In the genomic region with DNA sequence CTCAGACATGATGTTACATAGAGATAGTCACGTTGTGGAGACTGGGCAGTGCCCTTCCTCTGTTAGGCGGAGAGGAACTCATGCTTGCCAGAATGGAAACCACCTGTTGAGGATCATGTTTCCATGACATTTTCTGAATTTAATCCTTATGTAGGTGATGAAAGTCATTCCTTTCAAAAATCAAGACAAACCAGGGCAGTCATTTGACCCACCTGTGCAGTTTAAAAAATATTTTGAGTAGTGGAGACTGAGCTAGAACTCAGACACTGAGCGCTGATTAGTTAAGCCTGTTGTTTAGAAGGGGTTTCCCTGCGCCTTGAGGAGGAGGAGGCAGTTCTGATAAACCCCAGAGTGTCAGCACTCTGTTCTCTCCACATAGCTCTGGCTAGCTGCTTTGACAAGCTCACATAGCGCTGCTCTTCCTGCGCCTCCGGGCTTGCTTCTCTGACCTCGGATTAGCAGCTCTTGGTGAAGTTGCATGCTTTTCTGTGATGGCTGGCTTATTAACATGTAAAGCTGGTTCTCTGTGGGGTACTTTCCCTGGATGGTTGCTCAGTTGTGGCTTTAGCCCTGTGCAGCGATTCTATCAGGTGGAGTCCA, we compare ENCODE assay signal across 23 mouse cellular contexts. TPM values are rescaled to one million over a fixed set of nuclear protein-coding genes. Genes with fewer than 3 reads are reported as not detected.
DNase-seq lines count a peak whose midpoint lies in the region; ATAC-seq lines count a peak whose summit lies in the region.
"Had no signal": no experiment of that assay in that cellular context is flagged by ENCODE, and none has a peak within 500 bp of the region (broad histone marks: within the 10 kb centered on the region; RNA-seq: fewer than 3 reads in every experiment).

No protein-coding gene starts in this region.

- H3K4me3 ChIP-seq in embryonic facial prominence, embryonic 11.5 days (ENCODE audit: low read depth, low read length): no peak overlapping the region
- no peak overlapping the region for H3K4me3 ChIP-seq in limb, embryonic 12.5 days (replicated peaks)
- H3K4me3 ChIP-seq: forebrain, embryonic 12.5 days; liver, embryonic 12.5 days; megakaryocyte, embryonic 14.5 days; myocyte had no signal

- no peaks in the 10 kb centered on the region for H3K27me3 ChIP-seq in embryonic facial prominence, embryonic 11.5 days (ENCODE audit: control insufficient read depth, insufficient read depth, low read length)
- H3K27me3 ChIP-seq in limb, embryonic 12.5 days: no peaks in the 10 kb centered on the region
- H3K27me3 ChIP-seq: forebrain, embryonic 12.5 days; liver, embryonic 12.5 days; megakaryocyte, embryonic 14.5 days had no signal

- no peaks in the 10 kb centered on the region for H3K36me3 ChIP-seq in embryonic facial prominence, embryonic 11.5 days (replicated peaks; ENCODE audit: control insufficient read depth, insufficient read depth, low read depth, low read length)
- H3K36me3 ChIP-seq in limb, embryonic 12.5 days: no peaks in the 10 kb centered on the region

- peak; percentile 68 for DNase-seq in heart, adult 11 months
- DNase-seq in heart, postnatal 4 days: no peak
- DNase-seq in R1 (ENCODE audit: low read depth, low spot score): peak; percentile 27
- DNase-seq in embryonic facial prominence, embryonic 11.5 days (ENCODE audit: low spot score): peak; percentile 77
- no peak for DNase-seq in kidney, adult 18-20 months
- no peak for DNase-seq in thymus, postnatal 36 days
- DNase-seq: adrenal gland, postnatal 14 days; cerebellum, adult 11 months; cerebellum, postnatal 25 days; gastrocnemius, postnatal 10 days; heart, adult 18-20 months; kidney, adult 2 months; kidney, postnatal 10 days; lung, adult 2 months; right cerebral cortex, postnatal 25 days had no signal

- no peaks in the 10 kb centered on the region for H3K9me3 ChIP-seq in embryonic facial prominence, embryonic 11.5 days (replicated peaks; ENCODE audit: control insufficient read depth, low read length)
- H3K9me3 ChIP-seq in limb, embryonic 12.5 days: no peaks in the 10 kb centered on the region
- H3K9me3 ChIP-seq: forebrain, embryonic 12.5 days; G1E; liver, embryonic 12.5 days; megakaryocyte, embryonic 14.5 days had no signal

- ATAC-seq in embryonic facial prominence, embryonic 11.5 days (replicated peaks; ENCODE audit: insufficient number of reproducible peaks, low FRiP score, low TSS enrichment, low read depth): peak; percentile 50; the same call in 1 of the 2 replicates
- no peak for ATAC-seq in limb, embryonic 12.5 days (ENCODE audit: insufficient number of reproducible peaks, insufficient read depth, low FRiP score, low TSS enrichment, low read depth)
- ATAC-seq: CD4-positive, CD25-positive, alpha-beta regulatory T cell, adult 4 months; liver, embryonic 12.5 days had no signal

- no peak overlapping the region for H3K9ac ChIP-seq in embryonic facial prominence, embryonic 11.5 days (replicated peaks; ENCODE audit: low read length)
- H3K9ac ChIP-seq in limb, embryonic 12.5 days (replicated peaks): no peak overlapping the region
- H3K9ac ChIP-seq: forebrain, embryonic 12.5 days; liver, embryonic 12.5 days had no signal

- 18% methylated on average over 9 of the region's 9 CpGs for WGBS in embryonic facial prominence, embryonic 11.5 days
- WGBS in limb, embryonic 12.5 days: 31% methylated on average over 9 of the region's 9 CpGs

- H3K4me1 ChIP-seq in embryonic facial prominence, embryonic 11.5 days (ENCODE audit: control insufficient read depth, insufficient read depth, low read length): no peaks in the 10 kb centered on the region
- peaks cover 32% of the 10 kb centered on the region for H3K4me1 ChIP-seq in limb, embryonic 12.5 days (replicated peaks)
- H3K4me1 ChIP-seq: liver, embryonic 12.5 days had no signal

- 0 out of 2 replicates have a peak overlapping the region, but pooled peaks have one; percentile 22 for H3K27ac ChIP-seq in embryonic facial prominence, embryonic 11.5 days (replicated peaks; ENCODE audit: low read depth, low read length)
- peak overlapping the region; percentile 69 for H3K27ac ChIP-seq in limb, embryonic 12.5 days
- H3K27ac ChIP-seq: forebrain, embryonic 12.5 days; liver, embryonic 12.5 days; stomach, postnatal 0 days had no signal

- no peak overlapping the region for H3K4me2 ChIP-seq in embryonic facial prominence, embryonic 11.5 days (ENCODE audit: low read depth, low read length)
- H3K4me2 ChIP-seq in limb, embryonic 12.5 days: no peak overlapping the region
- H3K4me2 ChIP-seq: forebrain, embryonic 12.5 days; liver, embryonic 12.5 days had no signal

RNA-seq across cellular contexts. Expression of gene Vps8, which starts 22.2 kb away (rescaled TPM):
- total RNA-seq in heart, postnatal 4 days (2021): 10 to 100 TPM; 25.4 to 26.0 TPM
- polyA plus RNA-seq in embryonic facial prominence, embryonic 11.5 days (2014; fragmentation: Nextera tagmentation; extraction: Ambion mirVana): 16.7 and 19.0 TPM in 2 replicates
- polyA plus RNA-seq in limb, embryonic 12.5 days (2016; fragmentation: Nextera tagmentation; extraction: Ambion mirVana): 15.9 and 16.3 TPM in 2 replicates

Comparison
In these comparisons a context has a peak if more than half of its experiments do, and no peak if none do; other contexts are left out.
1. DNase-seq: peak in heart, adult 11 months (single experiment), R1 (single experiment) and embryonic facial prominence, embryonic 11.5 days (single experiment); none in heart, postnatal 4 days (single experiment), kidney, adult 18-20 months (single experiment) and thymus, postnatal 36 days (0 of 2).